Mouse (Mus musculus) forebrain, postnatal 0 days (tissue): ENCODE results near the gene Zmat3. TPM values are rescaled to one million over a fixed set of nuclear protein-coding genes. Genes with fewer than 3 reads are reported as not detected.

Source experiments
- ATAC-seq: fragments of 200-750 bp; cut with Nextera tagmentation; 2 replicates; pipeline ENCODE4 v1.8.0; 2017; ENCODE audit warnings: mild to moderate bottlenecking, moderate library complexity
- DNase-seq: peaks from one replicate; pipeline ENCODE4 v3.0.0-alpha.2; 2015
- H3K27ac ChIP-seq: fragments of 300-500 bp; sonication (generic); 2 replicates; pipeline ENCODE4 v1.5.1; 2014; ENCODE audit warnings: low read depth, mild to moderate bottlenecking, antibody characterized with exemption, low read length, moderate library complexity, mixed read lengths
- H3K27me3 ChIP-seq: fragments of 300-500 bp; sonication (generic); 2 replicates; pipeline ENCODE4 v1.6.1; 2014; ENCODE audit warnings: mild to moderate bottlenecking, low read length, mixed read lengths; ENCODE audit not compliant: insufficient read depth
- H3K36me3 ChIP-seq: fragments of 300-500 bp; sonication (generic); 2 replicates; pipeline ENCODE4 v1.6.1; 2014; ENCODE audit warnings: mild to moderate bottlenecking, moderate library complexity; ENCODE audit not compliant: insufficient read depth
- H3K4me1 ChIP-seq: fragments of 300-500 bp; sonication (generic); 2 replicates; pipeline ENCODE4 v1.6.1; 2014; ENCODE audit warnings: antibody characterized with exemption; ENCODE audit not compliant: insufficient read depth
- H3K4me2 ChIP-seq: fragments of 300-500 bp; sonication (generic); 2 replicates; pipeline ENCODE4 v1.6.1; 2014; ENCODE audit warnings: low read depth, mild to moderate bottlenecking, moderate library complexity
- H3K4me3 ChIP-seq: fragments of 300-500 bp; sonication (generic); 2 replicates; pipeline ENCODE4 v1.5.1; 2014; ENCODE audit warnings: low read depth, low read length, mixed read lengths
- H3K9ac ChIP-seq: fragments of 300-500 bp; sonication (generic); 2 replicates; pipeline ENCODE4 v1.6.1; 2014; ENCODE audit warnings: mild to moderate bottlenecking
- H3K9me3 ChIP-seq: fragments of 300-500 bp; sonication (generic); 2 replicates; pipeline ENCODE4 v1.6.1; 2016; ENCODE audit warnings: low read length
- CTCF ChIP-seq: sonication (generic); IDR thresholded peaks from 2 replicates; pipeline ENCODE4 v1.5.1; 2016; ENCODE audit warnings: antibody characterized with exemption, control low read depth, low read depth
- WGBS: fragments of 180-500 bp; shearing (Covaris S2); extraction: QIAGEN DNeasy Blood & Tissue Kit; methylation state at CpG from one replicate; pipeline ENCODE4 v1.1.7; 2014; 5-methylcytosine and 5-hydroxymethylcytosine counted together
- polyA plus RNA-seq: library from polyadenylated mRNA; unstranded; fragments of >200 nt; fragmentation: Nextera tagmentation; extraction: Ambion mirVana; gene quantifications from 2 replicates; pipeline ENCODE4 v1.2.1, GENCODE M21; 2015
- total RNA-seq: library from RNA; depleted of rRNA; stranded (reverse); fragments of >200 nt; gene quantifications from 2 replicates; pipeline ENCODE4 v1.2.3, GENCODE M21; 2014; rRNA removed

Gene Zmat3
- total RNA-seq (9.5 and 13.9 TPM in 2 replicates), polyA plus RNA-seq (3.0 and 4.9 TPM in 2 replicates)

- Histone ChIP-seq H3K27me3 (no peaks in the 10 kb centered on the region), H3K9ac (peak within 1 kb of the TSS; percentile 85), H3K9me3 (no peaks in the 10 kb centered on the region), H3K4me2 (peak within 1 kb of the TSS; percentile 58), H3K36me3 (no peaks in the 10 kb centered on the region), H3K4me3 (peak within 1 kb of the TSS; percentile 70), H3K4me1 (peaks cover 4% of the 10 kb centered on the region; the same call in 1 of the 2 replicates), H3K27ac (peak within 1 kb of the TSS; percentile 93)
- DNase-seq (peak; percentile 87), ATAC-seq (peak; percentile 85)
- 9% methylated on average over 34 of the region's 48 CpGs for WGBS
- no peak for TF ChIP-seq CTCF
These were observed at the start of gene Zmat3 for GRCm38 (mm10) chr3:32365546-32366245. Gene Zmat3 (minus strand): TSS chr3:32366014.

DNA sequence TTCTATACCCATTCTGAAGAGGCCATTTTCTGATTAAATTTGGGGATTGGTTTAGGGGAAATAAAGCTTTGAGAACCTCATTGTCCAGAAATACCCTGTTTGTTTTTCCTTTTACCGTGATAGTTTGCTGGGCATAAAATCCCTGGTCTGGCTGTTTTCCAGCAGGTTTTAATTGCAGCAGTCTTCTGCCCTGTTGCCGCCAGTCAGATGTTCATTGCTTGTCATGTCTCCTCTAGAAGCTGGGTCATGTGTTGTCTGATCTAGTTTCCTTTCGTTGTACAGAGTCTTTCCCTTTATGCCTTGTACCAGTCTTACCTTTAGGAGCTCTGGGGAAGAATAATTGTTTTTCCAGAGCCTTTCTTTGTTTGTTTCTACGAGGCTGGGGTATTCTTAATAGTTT lies 48.6 kb upstream of the Zmat3 start:
- ATAC-seq: no peak
- DNase-seq: no peak
- Histone ChIP-seq H3K4me3 (no peak overlapping the region), H3K9me3 (no peaks in the 10 kb centered on the region), H3K27ac (no peak overlapping the region), H3K27me3 (no peaks in the 10 kb centered on the region), H3K4me1 (0 out of 2 replicates have a peak, but pooled peaks cover 15% of the 10 kb centered on the region), H3K4me2 (no peak overlapping the region), H3K36me3 (no peaks in the 10 kb centered on the region), H3K9ac (no peak overlapping the region)
- no peak for TF ChIP-seq CTCF
- WGBS: 7% methylated on average over 4 of the region's 4 CpGs

DNA sequence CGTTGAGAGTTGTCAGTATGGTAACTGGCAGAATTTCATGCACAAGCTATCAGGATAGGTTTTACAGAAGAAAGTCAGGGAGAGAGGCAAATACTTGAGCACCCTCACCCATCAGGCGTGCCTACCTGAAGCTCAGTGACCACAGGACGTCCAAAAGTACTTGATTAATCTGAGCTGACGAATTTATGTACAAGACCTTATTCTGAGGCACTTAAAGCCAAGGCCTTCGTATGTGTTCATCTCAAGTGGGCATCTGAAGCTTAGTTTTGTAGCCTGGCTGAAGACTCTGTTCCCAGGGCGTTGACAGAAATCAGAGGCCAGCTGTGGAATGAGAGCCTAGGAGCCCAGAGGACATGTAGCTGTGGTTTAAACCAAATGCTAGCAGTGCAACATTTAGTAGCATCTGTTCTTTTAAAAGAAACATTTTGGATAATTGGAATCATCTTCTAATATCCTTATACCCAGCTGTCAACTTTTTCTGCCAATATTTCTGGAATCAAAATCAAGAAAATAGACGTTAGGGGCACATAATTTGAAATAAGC lies 46.8 kb upstream of the Zmat3 start:
- no peak for ATAC-seq
- Histone ChIP-seq H3K4me3 (no peak overlapping the region), H3K9me3 (no peaks in the 10 kb centered on the region), H3K27me3 (no peaks in the 10 kb centered on the region), H3K4me2 (no peak overlapping the region), H3K9ac (no peak overlapping the region; the same call in 1 of the 2 replicates), H3K36me3 (no peaks in the 10 kb centered on the region), H3K4me1 (0 out of 2 replicates have a peak, but pooled peaks cover 15% of the 10 kb centered on the region), H3K27ac (no peak overlapping the region)
- no peak for DNase-seq
- 74% methylated on average over 7 of the region's 7 CpGs for WGBS
- TF ChIP-seq CTCF: no peak

DNA sequence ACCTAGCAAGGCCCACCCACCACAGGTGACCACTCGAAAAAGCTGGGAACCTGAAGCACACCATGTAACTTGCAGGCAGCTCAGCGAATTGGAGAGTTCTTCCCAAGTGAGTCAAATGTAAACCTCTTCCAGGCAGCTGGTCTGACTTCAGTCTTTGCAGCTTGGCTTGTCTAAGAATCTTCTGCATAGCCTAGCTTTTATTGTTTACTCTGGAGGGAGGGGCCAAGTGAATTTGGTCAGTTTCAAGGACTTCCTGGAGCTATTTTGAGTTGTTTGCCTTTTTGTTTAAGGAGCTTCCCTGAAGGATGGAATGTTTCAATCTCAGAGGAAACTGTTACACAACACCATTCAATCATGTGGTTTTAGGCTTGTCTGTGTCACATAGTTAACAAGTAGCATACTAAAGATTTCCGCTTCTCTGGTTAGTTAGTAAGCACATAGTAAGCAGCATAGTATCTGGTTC lies 43.0 kb upstream of the Zmat3 start:
- 0 out of 2 replicates have a peak, but pooled peaks cover 7% of the 10 kb centered on the region for H3K4me1 ChIP-seq
- 89% methylated on average over 3 of the region's 3 CpGs for WGBS
- H3K4me2 ChIP-seq: no peak overlapping the region
- H3K9me3 ChIP-seq: no peaks in the 10 kb centered on the region
- H3K27me3 ChIP-seq: no peaks in the 10 kb centered on the region
- H3K27ac ChIP-seq: no peak overlapping the region
- TF ChIP-seq CTCF: no peak
- DNase-seq (no peak), ATAC-seq (no peak)
- no peak overlapping the region for H3K9ac ChIP-seq
- no peaks in the 10 kb centered on the region for H3K36me3 ChIP-seq
- no peak overlapping the region for H3K4me3 ChIP-seq

- ATAC-seq (no peak), DNase-seq (no peak)
- no peaks in the 10 kb centered on the region for H3K27me3 ChIP-seq
- H3K4me1 ChIP-seq: no peaks in the 10 kb centered on the region
- H3K9ac ChIP-seq: no peak overlapping the region
- H3K36me3 ChIP-seq: no peaks in the 10 kb centered on the region
- no peak overlapping the region for H3K4me2 ChIP-seq
- H3K4me3 ChIP-seq: no peak overlapping the region
- no peaks in the 10 kb centered on the region for H3K9me3 ChIP-seq
- WGBS: 77% methylated on average over 6 of the region's 6 CpGs
- TF ChIP-seq CTCF: no peak
- H3K27ac ChIP-seq: no peak overlapping the region
These were observed 41.0 kb upstream of the Zmat3 start for GRCm38 (mm10) chr3:32406804-32407203.

- no peaks in the 10 kb centered on the region for H3K4me1 ChIP-seq
- H3K9ac ChIP-seq: no peak overlapping the region
- no peaks in the 10 kb centered on the region for H3K36me3 ChIP-seq
- no peak for TF ChIP-seq CTCF
- ATAC-seq: no peak
- H3K4me3 ChIP-seq: no peak overlapping the region
- H3K9me3 ChIP-seq: no peaks in the 10 kb centered on the region
- no peaks in the 10 kb centered on the region for H3K27me3 ChIP-seq
- 85% methylated on average over 1 of the region's 1 CpGs for WGBS
- no peak overlapping the region for H3K4me2 ChIP-seq
- H3K27ac ChIP-seq: no peak overlapping the region
- no peak for DNase-seq
These were observed 39.9 kb upstream of the Zmat3 start for GRCm38 (mm10) chr3:32405699-32406098.
